Mouse (Mus musculus): ENCODE results near the gene Elmod3. TPM values are rescaled to one million over a fixed set of nuclear protein-coding genes. Genes with fewer than 3 reads are reported as not detected.
"Not testable (repeated sequence)": the region's sequence is repeated elsewhere in the genome, so short reads cannot be mapped to it uniquely, and the experiment has no call there.

Elmod3 gene
- polyA plus RNA-seq, 1 experiment: 11.4 TPM

DNA sequence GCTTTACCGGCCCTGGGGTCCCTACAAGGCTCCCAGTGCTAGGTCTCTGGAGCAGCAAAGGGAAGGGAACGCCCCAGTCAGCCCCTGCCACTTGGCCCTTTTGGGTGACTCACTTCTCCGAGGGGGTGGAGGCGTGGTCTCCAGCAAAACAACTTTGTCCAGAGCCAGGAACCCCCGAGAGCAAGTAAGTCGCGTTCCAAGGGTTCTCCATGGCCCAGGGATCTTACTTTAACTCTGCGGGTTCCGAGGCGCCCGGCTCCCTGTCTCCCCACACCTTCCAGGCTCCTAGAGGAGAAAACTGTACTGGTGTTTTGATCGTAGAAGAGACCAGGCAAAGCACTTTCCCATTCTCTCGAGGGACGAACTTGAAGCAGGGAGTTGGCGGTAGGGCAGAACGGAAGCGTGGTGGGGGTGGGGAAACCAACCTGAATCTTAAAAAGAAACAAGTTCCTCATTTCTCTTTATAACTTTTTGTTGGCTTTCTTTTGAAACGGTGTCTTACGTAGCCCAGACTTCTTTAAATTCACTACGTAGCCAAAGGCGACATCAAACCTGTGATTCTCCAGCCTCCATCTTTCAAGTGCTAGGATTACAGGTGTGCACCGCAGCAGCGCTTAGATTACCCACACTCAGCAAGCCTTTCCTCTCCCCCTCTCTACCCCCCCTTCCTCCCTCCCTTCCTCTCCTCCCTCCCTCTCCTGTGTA, 53.8 kb downstream of the Elmod3 start, which contains the start of gene Capg:
Capg (plus strand) TSS at position 109 of the 705 bp plus-strand sequence.
- Histone ChIP-seq H3K4me1 (peaks cover 45% of the 10 kb centered on the region), H3K36me3 (replicated peaks; ENCODE audit: low read length) (peaks cover 5% of the 10 kb centered on the region), H3K9me3 (peaks cover 11% of the 10 kb centered on the region), H3K27me3 (replicated peaks) (no peaks in the 10 kb centered on the region), H3K4me3 (replicated peaks) (peak within 1 kb of the TSS; percentile 91)
- no peak for TF ChIP-seq GATA1 (IDR thresholded peaks at IDR 0.05; ENCODE audit: borderline replicate concordance, low read length)

DNA sequence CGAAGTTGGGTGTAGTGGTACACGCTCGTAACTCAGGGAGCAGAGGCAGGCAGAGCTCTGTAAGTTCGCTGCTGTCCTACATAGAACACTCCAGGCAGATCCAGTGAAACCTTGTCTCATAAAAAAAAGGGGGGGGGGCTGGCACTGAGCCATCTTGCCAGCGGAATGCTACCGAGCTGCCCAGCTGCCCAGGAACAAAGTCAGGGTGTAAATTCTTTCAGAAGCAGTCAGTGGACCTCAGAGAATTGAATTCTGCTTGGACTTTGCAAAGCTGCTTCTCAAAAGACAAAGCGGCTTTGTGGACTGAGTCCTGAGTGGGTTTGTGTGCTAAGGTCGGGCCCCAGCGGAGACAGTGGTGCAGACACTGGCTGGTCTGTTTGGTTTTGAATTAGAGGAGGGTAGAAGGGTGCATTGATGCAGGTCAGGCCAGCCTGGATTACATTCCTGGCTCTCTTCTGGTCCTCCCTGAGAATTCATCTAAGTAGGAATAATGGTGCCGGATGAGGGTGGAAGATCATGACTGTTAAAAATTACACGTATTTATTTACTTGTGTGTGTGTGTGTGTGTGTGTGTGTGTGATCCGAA, 54.9 kb downstream of the Elmod3 start:
- peaks cover 5% of the 10 kb centered on the region for H3K36me3 ChIP-seq (replicated peaks; ENCODE audit: low read length)
- H3K27me3 ChIP-seq (replicated peaks): no peaks in the 10 kb centered on the region
- H3K4me3 ChIP-seq (replicated peaks): no peak overlapping the region
- peaks cover 11% of the 10 kb centered on the region for H3K9me3 ChIP-seq
- H3K4me1 ChIP-seq: peaks cover 43% of the 10 kb centered on the region
- TF ChIP-seq GATA1 (IDR thresholded peaks at IDR 0.05; ENCODE audit: borderline replicate concordance, low read length): no peak
- TF ChIP-seq FLI1 (IDR thresholded peaks at IDR 0.05; ENCODE audit: low read length): no peak

DNA sequence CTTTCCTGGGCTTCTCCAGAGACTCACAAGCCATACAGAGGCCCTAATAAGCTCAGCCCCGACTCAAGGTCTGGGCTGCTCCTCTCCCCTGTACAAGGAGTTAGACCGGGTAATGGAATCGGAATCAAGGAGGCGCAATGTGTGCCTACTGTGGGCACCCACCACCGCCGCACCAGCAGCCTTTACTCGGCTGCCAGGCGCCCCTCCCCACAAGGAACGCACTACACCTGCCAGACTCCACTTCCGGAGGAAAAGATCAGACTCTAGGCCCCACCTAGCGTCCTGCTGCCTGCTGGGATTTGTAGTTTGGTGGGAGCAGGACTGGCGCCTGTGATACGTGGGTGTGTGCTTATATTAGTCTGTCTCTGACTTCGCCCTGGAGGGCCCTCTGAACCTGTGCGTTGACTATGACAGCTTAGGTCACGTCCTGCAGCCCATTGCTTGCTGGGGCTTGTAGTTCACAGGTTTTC, 59.6 kb downstream of the Elmod3 start:
- Histone ChIP-seq H3K36me3 (replicated peaks; ENCODE audit: low read length) (no peaks in the 10 kb centered on the region), H3K9me3 (peaks cover 6% of the 10 kb centered on the region), H3K4me1 (peaks cover 53% of the 10 kb centered on the region), H3K4me3 (replicated peaks) (peak overlapping the region; percentile 92), H3K27me3 (replicated peaks) (no peaks in the 10 kb centered on the region)
- no peak for TF ChIP-seq GATA1 (IDR thresholded peaks at IDR 0.05; ENCODE audit: borderline replicate concordance, low read length)
- no peak for TF ChIP-seq FLI1 (IDR thresholded peaks at IDR 0.05; ENCODE audit: low read length)

- H3K4me3 ChIP-seq (replicated peaks): peak overlapping the region; percentile 92
- H3K36me3 ChIP-seq (replicated peaks; ENCODE audit: low read length): no peaks in the 10 kb centered on the region
- peaks cover 50% of the 10 kb centered on the region for H3K4me1 ChIP-seq
- TF ChIP-seq FLI1 (IDR thresholded peaks at IDR 0.05; ENCODE audit: low read length) (no peak), GATA1 (IDR thresholded peaks at IDR 0.05; ENCODE audit: borderline replicate concordance, low read length) (no peak)
- no peaks in the 10 kb centered on the region for H3K27me3 ChIP-seq (replicated peaks)
- H3K9me3 ChIP-seq: peaks cover 6% of the 10 kb centered on the region
Observed at GRCm38 (mm10) chr6:72537998-72538500, 60.2 kb downstream of the Elmod3 start.

GRCm38 (mm10) chr6:72535165-72535564, 63.0 kb downstream of the Elmod3 start:
- Histone ChIP-seq H3K9me3 (peaks cover 1% of the 10 kb centered on the region), H3K4me1 (peaks cover 52% of the 10 kb centered on the region), H3K36me3 (replicated peaks; ENCODE audit: low read length) (no peaks in the 10 kb centered on the region), H3K4me3 (replicated peaks) (peak overlapping the region; percentile 71), H3K27me3 (replicated peaks) (no peaks in the 10 kb centered on the region)
- TF ChIP-seq FLI1 (IDR thresholded peaks at IDR 0.05; ENCODE audit: low read length) (no peak), GATA1 (IDR thresholded peaks at IDR 0.05; ENCODE audit: borderline replicate concordance, low read length) (no peak)

GRCm38 (mm10) chr6:72534035-72534809, 64.0 kb downstream of the Elmod3 start:
- Histone ChIP-seq H3K36me3 (replicated peaks; ENCODE audit: low read length) (no peaks in the 10 kb centered on the region), H3K4me3 (replicated peaks) (peak overlapping the region; percentile 10), H3K9me3 (peaks cover 4% of the 10 kb centered on the region), H3K27me3 (replicated peaks) (no peaks in the 10 kb centered on the region), H3K4me1 (peaks cover 52% of the 10 kb centered on the region)
- TF ChIP-seq GATA1 (IDR thresholded peaks at IDR 0.05; ENCODE audit: borderline replicate concordance, low read length): no peak
- TF ChIP-seq FLI1 (IDR thresholded peaks at IDR 0.05; ENCODE audit: low read length): no peak

DNA sequence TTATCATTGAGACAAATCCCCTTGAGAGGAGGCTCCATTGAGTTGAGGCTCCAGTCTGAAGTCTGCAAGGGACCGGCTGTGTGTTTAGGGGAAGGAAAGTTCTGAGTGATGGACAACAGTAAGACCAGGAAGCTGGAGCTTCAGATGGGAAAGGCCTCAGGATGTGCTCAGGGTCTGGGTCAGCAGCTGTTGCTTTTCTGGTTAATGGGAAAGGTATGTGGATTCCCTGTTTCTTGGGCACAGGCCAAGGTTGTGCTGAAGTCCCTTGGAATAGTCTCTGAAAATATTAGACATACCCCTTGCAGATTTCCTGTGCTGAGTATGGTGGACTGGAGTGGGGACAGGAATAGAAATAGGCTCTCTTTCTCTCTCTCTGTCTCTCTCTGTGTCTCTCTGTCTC, 64.7 kb downstream of the Elmod3 start:
- H3K4me1 ChIP-seq: peaks cover 48% of the 10 kb centered on the region
- not testable (repeated sequence) for H3K4me3 ChIP-seq (replicated peaks); H3K9me3 ChIP-seq; H3K36me3 ChIP-seq (replicated peaks; ENCODE audit: low read length); H3K27me3 ChIP-seq (replicated peaks)

DNA sequence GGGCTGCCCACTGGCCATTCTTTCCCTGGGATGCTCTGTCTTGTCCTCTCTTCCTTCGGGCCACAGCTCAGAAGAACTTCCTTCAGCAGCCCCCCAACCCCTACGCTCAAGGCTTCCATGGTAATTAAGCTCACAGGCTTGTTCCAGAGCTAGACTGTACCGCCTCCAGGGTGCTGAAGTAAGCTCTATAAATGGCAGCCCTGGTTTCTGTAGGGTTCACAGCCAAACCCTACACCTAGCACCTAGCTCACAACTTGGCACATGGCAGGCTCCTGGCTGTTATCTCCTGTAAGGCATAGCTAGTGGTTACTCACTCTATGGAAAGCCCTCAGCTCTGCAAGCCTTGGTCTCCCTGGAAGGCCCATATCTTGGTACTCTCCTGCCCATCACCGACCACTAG, 65.6 kb downstream of the Elmod3 start:
- Histone ChIP-seq H3K4me1 (peaks cover 46% of the 10 kb centered on the region), H3K4me3 (replicated peaks) (no peak overlapping the region), H3K36me3 (replicated peaks; ENCODE audit: low read length) (no peaks in the 10 kb centered on the region), H3K27me3 (replicated peaks) (peaks cover 3% of the 10 kb centered on the region), H3K9me3 (peaks cover 4% of the 10 kb centered on the region)
- TF ChIP-seq FLI1 (IDR thresholded peaks at IDR 0.05; ENCODE audit: low read length) (no peak), GATA1 (IDR thresholded peaks at IDR 0.05; ENCODE audit: borderline replicate concordance, low read length) (no peak)

- Histone ChIP-seq H3K4me3 (replicated peaks) (no peak overlapping the region), H3K36me3 (replicated peaks; ENCODE audit: low read length) (no peaks in the 10 kb centered on the region), H3K4me1 (peaks cover 28% of the 10 kb centered on the region), H3K27me3 (replicated peaks) (peaks cover 7% of the 10 kb centered on the region), H3K9me3 (peaks cover 4% of the 10 kb centered on the region)
- TF ChIP-seq GATA1 (IDR thresholded peaks at IDR 0.05; ENCODE audit: borderline replicate concordance, low read length) (no peak), FLI1 (IDR thresholded peaks at IDR 0.05; ENCODE audit: low read length) (no peak)
Observed at GRCm38 (mm10) chr6:72528410-72529151, 69.6 kb downstream of the Elmod3 start.
